Mouse (Mus musculus) brain, embryonic 14.5 days (tissue): Measurements from ENCODE around the gene H2-Eb2. TPM values are rescaled to one million over a fixed set of nuclear protein-coding genes. Genes with fewer than 3 reads are reported as not detected.
A peak's percentile ranks its signal among the peaks of the same experiment; 100 is the strongest.

ENCODE experiments used
- DNase-seq: peaks from one replicate; pipeline ENCODE4 v3.0.0-alpha.2; 2011; ENCODE audit warnings: low read depth
- CTCF ChIP-seq: fragments of 200-500 bp; IDR thresholded peaks from 2 replicates; pipeline ENCODE4 v1.5.1; 2012; ENCODE audit warnings: inconsistent platforms, mild to moderate bottlenecking, moderate library complexity, borderline replicate concordance; ENCODE audit not compliant: insufficient read depth, insufficient read length; ENCODE audit errors: extremely low read depth
- POLR2A ChIP-seq: fragments of 200-500 bp; IDR thresholded peaks from 2 replicates; pipeline ENCODE4 v1.6.1; 2012; ENCODE audit warnings: mild to moderate bottlenecking, inconsistent platforms, borderline replicate concordance; ENCODE audit not compliant: poor library complexity, insufficient read depth, insufficient read length, severe bottlenecking; ENCODE audit errors: extremely low read depth
- polyA plus RNA-seq: library from polyadenylated mRNA; depleted of rRNA; stranded (reverse); fragments of >200 nt; gene quantifications from 2 replicates; pipeline ENCODE4 v1.2.3, GENCODE M21; 2012

Gene H2-Eb2
- polyA plus RNA-seq, 1 experiment, result 0.18 TPM

DNA sequence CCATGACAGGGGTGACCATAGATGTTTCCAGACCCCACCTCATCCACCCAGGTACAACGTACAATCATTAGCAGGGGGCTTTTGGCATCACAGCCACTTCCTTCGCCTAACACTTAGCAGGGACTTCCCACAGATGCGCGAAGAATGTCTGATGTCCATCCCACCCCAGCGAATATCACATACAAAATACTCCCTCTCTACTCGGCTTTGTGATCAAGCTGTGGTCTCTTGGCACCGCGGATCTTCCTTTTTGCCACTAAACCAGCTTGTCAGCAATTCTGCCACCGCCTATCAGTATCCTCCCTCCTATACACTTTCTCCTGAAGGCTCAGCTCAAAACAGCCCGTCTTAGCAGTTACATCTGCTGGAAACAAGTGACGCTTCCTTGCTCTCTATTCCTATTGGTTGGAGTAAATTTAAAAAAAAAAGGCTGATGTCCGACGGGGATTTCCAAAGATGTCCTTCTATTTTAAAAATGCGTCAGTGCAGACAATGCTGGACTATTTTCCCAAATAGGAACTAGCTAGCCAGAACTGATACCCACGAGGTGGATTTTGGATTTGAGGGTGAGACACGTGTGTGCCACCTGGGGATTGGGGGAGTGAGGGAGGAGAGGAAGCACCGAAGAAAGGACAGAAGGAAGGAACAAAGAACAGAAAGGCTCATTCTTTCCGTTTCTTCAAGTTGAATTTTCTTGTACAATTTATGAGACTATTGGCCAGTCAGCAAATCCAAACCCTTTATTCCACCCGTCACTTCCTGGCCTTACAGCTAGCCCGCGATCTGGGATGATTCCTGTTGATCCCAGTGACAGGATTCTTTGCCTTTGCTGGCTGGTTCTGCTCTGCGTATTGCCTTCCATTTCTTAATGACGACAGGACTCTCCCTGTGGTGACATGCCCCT is 29.3 kb upstream of the H2-Eb2 start:
- no peak for TF ChIP-seq CTCF
- no peak for TF ChIP-seq POLR2A

DNA sequence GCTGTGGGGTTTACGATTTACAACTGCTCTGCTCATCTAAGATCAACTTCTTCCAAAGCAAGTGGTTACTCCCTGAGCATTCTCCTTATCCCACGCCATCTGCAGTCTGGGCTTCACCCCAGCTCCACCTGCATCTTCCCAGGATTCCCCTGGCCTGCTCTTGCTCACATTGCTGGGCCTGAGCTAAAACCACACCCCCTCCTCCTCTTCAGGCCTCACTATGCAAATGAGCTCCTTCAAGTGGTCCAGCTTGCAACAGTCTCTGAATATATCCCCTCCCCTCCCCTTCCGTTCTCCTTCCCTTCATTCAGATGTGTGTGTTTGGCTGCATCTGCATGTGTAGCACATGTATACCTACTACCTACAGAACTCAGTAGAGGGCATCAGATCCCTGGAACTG is 26.1 kb upstream of the H2-Eb2 start:
- no peak for TF ChIP-seq CTCF
- TF ChIP-seq POLR2A, result no peak
- peak; percentile 32 for DNase-seq

More for the DNA sequence above, 29.3 kb upstream of the H2-Eb2 start:
- DNase-seq, result peak; percentile 91

- no peak for TF ChIP-seq POLR2A
- TF ChIP-seq CTCF, result no peak
- DNase-seq, result no peak
These were observed 25.4 kb upstream of the H2-Eb2 start for GRCm38 (mm10) chr17:34300071-34300470.

GRCm38 (mm10) chr17:34300691-34301566 is 24.5 kb upstream of the H2-Eb2 start:
- no peak for DNase-seq
- TF ChIP-seq POLR2A, result no peak
- TF ChIP-seq CTCF, result no peak

DNA sequence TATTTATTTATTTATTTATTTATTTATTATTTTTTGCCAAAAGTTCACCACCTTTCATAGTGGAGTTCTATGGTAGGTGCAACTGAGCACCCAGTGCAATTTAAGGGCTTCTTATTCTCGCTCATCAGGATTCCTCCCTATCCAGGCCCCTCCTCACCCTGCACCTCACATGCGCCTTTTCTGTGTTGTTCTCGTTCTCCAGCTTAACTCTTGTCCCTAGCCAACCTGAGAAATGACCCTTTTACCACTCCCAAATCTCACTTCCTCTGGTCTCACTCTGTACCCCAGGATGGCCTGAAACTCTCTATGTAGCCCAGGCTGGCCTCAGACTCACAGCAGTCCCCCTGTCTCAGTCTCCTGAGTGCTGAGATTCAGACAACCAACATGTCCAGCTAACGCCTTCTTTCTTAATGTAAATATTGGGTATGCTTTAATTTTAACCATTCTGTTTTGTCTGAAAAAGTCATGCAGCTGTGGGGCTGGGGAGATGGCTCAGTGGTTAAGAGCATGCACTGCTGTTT is 23.7 kb upstream of the H2-Eb2 start:
- no peak for DNase-seq
- TF ChIP-seq POLR2A (no peak), CTCF (no peak)

DNA sequence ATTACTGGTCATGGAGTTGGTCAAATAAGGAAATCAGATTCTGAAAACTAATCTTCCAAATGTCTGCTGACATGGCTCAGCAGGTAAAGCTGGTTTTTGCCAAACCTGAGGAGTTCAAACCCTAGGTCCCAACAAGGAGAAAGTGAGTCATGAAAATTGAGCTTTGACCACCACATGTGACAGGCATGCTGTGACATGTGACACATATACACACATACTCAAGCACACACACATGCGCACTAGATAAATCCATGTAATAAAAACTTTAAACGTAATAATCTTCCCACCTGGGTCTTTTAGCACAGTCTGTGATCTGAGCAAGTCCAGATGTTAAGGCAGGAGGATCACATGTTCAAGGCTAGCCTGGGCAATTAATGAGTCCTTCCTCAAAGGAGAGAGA is 21.7 kb upstream of the H2-Eb2 start:
- no peak for TF ChIP-seq CTCF
- no peak for TF ChIP-seq POLR2A
- no peak for DNase-seq

- TF ChIP-seq POLR2A (no peak), CTCF (no peak)
- DNase-seq, result peak; percentile 73
These were observed 20.7 kb upstream of the H2-Eb2 start for GRCm38 (mm10) chr17:34304751-34305150.

GRCm38 (mm10) chr17:34305380-34306030 is 20.0 kb upstream of the H2-Eb2 start, which contains the start of gene H2-Eb1:
Gene H2-Eb1, plus strand, starts transcription at chr17:34305867.
- TF ChIP-seq CTCF (no peak), POLR2A (no peak)
- DNase-seq, result peak; percentile 95

GRCm38 (mm10) chr17:34306407-34306806 is 19.1 kb upstream of the H2-Eb2 start:
- no peak for TF ChIP-seq POLR2A
- TF ChIP-seq CTCF, result no peak
- DNase-seq, result no peak

DNA sequence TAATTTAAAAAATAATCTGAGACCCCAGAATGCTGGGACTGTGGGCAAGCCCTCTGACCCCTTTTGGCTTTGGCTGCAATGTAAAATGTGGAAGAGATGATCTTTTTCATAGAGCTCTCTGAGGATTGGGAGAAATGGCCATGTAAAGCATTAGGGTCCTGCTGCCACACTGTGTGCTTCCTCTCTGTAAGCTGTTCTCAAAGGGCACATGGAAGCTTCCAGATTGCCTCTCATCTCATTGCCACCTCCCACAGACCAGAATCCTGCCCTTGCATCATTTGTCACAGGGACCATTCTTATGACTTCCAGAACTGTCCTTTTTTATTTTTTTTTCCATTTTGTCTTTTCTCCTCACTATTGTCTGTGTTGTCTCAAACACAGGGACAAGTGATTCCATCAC is 18.2 kb upstream of the H2-Eb2 start:
- TF ChIP-seq POLR2A, result no peak
- TF ChIP-seq CTCF, result no peak
- DNase-seq, result no peak
